Mouse (Mus musculus) c-Kit-negative CD71-positive TER-119-positive erythroid progenitor cells, embryonic 14.5 days (primary cell): ENCODE results near the gene Myg1.

ENCODE experiments used
- DNase-seq: peaks from one replicate; pipeline ENCODE4 v3.0.0-alpha.2; 2013; ENCODE audit warnings: low read depth, low spot score

Gene Myg1

DNA sequence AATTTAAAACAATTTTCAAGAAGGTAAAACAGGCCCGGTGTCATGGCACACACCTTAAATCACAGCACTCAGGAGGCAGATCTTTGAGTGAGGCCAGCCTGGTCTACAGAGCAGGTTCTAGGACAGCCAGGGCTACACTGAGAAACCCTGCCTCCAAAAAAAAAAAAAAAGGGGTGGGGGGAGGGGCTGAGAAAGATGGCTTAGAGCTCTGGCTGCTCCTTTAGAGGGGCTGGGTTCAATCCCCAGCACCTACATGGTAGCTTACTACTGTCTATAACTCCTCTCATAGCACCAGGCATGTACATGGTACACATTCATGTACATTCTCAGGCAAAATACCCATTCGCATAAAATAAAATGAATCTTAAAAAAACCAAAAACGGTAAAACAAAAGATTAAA is 13.0 kb downstream of the Myg1 start:
- DNase-seq: no peak

DNA sequence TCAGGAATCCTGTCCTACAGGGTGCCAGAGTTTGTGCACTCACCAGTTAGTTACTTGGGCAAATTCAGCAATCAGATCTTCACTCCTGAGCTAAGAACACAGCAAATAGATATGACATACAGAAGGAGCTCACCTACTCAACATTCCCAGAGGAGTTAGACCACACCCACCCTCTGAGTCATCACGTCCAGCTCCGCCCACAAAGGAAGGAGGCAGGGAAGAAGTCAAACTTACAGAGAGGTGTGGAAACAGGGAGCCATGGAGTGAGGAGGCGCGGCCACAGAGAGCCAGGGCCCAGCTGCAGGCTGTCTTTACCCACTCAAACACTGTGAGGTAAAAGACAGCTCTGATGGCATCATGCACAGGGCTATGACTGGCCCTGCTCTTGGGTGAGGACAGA is 14.9 kb downstream of the Myg1 start:
- no peak for DNase-seq

DNA sequence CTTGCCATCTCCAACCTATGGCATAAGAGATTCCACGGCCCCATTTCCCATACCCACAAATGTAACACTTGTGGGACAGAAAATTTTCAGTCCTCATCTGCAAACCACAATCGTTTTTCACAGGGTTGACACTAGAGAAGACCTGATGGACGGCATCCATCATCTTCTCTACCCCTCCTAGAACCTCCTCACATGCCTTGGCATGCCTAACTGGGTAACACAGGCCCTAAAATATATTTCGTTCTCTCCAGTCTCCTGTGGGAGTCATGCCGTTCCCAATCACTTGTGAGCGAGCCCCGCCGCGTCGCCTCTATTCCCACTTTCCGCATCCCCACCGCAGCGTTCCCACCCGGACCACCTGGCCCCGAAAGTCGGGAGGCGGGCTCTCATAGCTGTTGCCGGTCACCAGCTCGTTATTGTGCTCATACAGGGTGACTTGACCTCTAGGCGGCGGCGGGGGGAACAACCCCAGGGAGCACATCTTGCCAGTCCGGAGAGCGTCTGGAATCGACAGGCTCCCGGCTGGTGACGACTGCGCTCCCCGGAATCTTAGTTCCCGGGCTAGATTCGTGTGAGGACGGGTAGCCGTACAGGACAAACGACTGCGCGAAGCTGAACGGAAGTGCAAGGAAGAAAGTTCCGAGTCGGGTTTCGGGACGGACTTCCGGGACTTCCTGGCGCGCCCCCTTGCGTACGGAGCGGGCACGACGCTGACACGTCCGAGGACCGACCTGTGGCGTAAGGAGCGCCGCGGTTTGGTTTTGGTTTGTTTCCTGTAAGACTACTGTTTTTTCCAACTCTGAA is 18.8 kb downstream of the Myg1 start, which contains the start of gene Aaas:
Aaas (minus strand) TSS at position 634 of the 804 bp plus-strand sequence.
- DNase-seq: peak; percentile 90

DNA sequence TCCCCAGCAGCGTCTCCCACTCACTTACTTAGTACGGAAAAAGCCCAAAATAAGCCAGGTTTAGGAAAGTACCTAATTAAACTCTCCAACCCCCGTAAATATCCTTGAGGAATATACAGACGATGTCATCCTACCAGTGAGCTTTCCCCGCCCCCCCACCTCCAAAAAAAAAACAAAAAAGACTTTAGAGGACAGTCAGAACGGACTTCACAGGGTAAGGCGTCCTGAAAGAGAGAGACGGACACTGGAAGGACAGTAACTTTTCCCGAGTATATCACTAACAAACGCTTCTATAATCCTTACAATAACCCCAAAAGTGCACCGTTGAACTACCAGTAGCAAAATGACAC is 19.4 kb downstream of the Myg1 start:
- DNase-seq: no peak

DNA sequence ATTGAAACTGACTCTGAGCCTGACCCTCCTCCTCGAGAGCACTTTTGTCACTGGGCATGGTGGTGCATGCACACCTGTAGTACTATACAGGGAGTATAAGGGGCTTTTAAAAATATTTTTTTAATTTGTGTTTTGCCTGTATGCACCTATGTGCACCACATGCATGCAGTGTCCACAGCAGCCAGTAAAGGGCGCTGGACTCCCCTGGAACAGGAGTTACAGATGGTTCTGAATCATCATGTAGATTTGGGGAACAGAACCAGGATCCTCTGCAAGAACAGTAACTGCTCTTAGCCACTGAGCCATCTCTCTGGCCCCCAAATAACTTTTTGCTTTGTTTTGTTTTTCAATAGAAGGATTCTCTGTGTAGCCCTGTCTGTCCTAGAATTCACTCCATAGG is 20.7 kb downstream of the Myg1 start:
- no peak for DNase-seq

DNA sequence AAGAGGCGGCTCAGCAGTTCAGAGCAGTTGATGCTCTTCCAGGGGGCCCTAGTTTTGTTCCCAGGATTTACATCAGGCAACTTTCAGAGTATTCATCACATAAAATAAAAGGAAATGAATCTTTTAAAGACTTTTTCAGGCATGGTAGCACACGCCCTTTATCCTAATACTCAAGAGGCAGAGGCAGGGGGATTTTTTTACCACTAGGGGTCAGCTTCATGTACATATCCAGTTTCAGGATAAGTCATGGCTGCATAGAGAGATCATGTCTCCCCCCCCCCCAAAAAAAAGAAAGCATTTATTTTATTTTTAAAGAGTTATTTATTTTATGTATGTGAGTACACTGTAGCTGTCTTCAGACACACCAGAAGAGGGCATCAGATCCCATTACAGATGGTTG is 22.5 kb downstream of the Myg1 start:
- no peak for DNase-seq

DNA sequence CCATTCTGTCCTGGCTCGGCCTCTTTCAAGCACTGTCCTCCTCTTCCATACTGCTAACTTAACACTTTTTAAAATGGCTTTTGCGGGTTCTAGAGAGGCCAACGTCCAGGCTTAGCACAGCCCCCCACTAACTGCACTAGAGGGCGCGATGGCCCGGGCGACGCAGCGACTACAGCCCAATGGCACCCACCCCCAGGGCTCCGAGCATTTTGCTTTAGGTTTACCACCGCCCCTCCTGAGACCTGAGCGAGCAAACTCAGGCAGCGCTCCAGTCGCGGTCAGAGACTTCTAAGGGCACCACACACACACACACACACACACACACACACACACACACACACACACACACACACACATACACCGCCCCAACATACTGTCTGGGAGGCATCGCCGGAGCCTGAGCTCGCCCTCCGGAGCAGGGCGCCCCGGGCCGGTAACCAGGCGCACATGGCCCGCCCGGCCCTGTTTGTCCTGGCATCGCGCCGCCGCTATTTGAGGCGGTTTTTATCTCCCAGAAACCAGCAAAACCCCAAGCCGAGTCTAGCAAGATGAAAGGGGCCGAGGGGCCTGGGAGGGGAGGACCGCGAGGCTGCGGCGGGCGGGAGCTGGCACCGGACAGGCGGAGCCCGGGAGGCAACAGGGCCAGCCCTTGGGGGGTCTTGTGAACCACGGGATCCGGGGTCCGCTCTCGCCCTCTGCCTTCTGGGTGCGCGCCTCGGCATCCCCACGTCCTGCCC is 23.8 kb downstream of the Myg1 start:
- DNase-seq: no peak

DNA sequence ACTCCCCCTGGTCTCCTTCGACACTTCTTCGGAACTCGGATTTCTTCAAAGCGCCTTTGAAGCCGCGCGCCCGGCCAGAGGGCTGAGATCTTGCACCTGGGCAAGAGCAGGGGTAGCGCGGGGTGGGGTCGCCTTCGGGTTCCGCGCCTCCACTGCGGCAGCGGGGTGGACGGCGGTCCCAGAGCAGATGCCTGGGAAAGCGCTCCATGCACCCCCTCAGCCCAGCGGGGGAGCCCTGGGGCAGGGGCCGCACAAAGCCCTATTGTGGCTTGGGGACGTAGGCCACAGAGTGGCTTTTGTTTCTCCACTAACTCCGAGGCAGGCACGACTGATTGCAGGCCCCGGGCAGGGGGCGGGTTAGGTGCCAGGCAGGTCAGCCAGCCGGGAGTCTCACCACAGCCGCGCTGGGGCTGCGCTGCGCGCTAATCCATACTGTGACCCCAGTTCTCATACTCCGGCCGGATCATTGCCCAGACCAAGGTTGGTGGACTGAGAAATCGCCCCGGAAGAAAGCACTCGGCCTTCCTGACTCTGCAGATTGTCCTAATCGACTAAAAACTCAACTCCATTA is 24.4 kb downstream of the Myg1 start:
- no peak for DNase-seq

DNA sequence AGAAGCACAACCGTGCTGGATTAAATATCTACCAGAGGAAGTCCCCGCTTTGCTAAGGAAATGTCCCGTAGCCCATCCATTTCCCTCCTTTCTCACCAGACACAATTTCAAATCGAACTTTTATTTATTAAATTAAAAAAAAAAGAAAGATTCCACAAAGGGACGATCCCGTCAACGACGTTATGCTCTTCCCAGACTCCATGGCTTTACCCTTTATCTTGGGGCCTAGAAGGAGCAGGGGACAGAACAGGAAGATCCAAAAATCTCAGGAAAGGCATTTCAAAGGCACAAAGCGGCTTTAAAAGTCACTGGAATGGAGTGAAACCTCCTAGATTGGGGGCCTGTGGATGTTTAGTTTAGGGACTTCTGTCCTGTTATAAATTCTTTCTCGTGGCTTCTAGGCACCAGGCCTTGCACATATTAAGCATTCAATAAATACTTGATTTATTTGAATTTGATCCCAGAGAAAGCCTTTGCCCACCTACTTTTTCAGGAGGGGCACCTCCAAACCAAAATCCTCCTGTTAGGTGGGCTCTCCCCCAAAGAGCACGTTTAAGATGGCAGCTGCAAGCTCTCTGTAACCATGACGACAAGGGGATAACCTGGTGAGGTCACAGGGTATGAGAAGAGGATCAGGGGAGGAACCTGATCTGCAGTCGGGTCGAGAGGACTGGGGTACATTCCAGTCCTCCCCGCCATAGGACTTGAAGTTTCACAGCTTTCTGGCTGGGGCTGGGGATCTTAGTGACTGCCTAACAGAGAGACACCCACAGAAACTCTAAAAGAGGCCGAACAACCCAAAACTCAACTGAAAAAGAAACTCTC is 25.2 kb downstream of the Myg1 start:
- no peak for DNase-seq

DNA sequence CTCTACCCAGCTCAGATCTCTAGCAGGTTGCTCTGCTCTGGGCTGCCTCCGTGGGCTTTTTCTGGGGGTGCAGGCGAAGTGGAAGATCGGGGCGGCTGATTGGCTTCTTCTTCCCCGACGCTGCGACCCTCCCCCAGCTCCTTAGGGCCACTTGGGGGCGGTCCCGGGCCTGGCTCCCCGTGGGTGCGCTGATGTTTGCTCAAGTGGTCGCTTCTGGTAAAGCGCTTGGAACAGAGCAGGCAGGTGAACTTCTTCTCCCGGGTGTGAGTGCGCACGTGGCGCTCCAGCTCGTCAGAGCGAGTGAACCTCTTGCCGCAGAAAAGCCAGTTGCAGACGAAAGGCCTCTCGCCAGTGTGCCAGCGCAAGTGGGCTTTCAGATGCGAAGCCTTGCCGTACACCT is 26.6 kb downstream of the Myg1 start:
- no peak for DNase-seq

DNA sequence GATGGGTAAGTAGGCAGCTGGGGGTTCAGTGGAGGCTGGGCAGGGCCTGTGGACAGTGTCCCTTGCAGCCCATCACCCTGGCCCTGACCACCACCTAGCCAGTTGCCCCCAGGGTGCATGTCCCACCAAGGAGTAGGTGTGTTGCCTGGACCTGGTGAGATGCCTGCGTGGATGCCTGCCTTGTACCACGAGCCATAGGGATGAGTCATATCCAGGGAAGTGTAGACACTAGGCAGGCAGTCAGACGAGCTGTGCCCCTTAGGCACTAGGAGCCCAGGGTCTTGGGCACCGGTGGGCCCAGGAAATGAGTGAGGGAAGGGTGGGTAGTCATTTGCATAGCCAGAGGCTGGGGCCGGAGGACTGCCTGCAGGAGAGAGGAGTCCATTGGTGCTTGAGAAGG is 27.3 kb downstream of the Myg1 start:
- DNase-seq: no peak

DNA sequence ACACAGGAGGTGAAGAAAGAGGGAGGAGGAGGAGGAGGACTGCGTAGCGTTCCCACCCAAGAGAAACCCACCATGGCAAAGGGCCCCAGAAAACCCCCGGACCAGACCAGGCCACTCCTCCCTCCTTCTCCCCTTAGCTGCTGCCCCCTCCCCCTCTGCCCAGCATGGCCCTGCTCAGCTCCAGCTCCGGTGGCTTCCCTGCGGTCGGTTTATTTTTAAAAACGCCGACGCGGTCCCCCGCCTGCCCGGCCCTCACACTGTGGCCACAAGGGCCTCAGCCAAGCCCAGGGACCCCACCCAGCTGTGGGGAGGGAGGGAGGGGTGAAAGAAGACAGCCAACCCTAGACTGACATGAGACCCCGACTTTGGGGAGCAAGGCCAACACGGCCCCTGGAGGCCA is 31.1 kb downstream of the Myg1 start:
- no peak for DNase-seq

DNA sequence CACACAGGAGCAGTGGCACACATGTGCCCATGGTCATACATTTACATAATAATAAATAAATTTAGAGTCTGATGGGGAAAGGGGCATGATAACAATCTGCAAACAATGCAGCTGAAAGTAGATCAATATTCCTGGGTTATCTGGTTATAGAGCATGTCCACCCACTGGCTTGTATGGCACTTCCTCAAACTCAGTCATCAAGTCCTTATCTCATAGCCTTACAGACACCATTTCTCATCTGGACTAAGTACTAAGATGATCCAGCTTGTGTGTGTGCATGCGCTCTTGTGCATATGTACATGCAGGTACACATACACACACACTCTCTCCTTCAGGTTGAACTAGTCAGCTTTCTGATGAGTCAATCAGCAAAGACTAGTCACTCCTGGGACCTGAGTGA is 33.2 kb downstream of the Myg1 start:
- no peak for DNase-seq

DNA sequence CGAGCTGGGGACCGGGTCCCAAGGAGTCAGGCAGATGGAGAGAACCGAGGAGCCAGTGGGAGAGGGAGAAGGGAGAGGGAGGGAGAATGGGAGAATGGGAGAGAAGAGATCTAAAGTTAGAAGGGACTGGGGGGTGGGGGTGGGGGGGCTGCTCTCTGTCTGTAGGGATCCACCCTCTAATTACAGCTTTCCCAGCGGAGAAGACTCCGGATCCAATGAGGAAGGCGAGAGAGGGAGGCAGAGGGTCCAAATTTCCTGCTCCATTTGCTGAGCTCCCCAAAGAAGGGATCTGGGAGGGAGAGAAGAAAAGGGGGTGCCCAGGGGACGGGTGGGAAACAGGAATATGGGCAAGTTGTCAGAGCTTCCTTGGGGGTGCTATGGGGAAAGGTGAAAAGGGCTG is 34.7 kb downstream of the Myg1 start:
- no peak for DNase-seq

DNA sequence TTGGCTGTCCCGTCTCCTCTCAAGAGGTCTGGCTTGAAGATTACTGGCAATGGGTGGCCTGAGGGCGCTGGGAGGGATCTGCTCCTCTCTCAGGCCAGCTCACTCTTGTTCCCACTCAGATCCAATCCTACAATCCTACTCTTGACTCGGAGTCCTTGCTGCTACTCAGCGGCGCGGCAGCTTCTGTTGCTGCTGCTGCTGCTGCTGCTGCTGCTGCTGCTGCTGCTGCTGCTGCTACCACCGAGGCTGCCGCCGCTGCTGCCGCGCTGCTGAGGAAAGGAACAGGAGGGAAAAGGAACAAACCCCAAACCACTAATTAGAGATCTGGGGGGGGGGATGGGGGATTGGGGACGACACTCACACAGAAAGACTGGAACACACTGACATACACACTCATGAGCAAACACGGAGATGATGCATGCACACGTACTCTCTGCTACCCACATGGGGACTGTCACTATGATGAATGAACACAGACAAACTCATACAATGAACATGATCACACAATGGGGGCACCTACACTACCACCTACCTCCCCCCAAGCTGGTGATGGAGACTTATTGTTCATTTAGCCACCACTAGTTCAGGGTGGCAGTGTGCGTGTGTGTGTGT is 35.3 kb downstream of the Myg1 start, which contains the start of gene Sp7:
Sp7 (minus strand) TSS at position 450 of the 612 bp plus-strand sequence.
- DNase-seq: no peak

DNA sequence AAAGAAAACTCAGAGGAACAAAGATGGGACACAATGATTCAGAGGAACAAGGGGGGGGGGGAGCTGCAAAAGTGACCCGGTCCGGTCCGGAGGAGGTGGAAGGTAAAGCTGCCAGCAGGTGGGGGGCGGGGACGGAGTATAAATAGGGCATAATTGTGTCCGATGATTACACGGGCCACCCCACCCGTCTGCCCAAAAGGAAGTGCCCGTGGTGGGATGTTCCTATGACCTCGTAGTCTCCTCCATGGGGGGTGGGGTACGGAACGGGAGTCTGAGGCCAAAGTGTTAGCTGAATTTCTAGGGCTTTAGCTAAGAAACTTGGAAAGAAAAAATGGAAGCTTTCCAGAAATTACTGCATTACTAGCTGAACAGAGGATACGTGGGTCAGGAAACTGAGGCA is 38.5 kb downstream of the Myg1 start:
- DNase-seq: no peak

DNA sequence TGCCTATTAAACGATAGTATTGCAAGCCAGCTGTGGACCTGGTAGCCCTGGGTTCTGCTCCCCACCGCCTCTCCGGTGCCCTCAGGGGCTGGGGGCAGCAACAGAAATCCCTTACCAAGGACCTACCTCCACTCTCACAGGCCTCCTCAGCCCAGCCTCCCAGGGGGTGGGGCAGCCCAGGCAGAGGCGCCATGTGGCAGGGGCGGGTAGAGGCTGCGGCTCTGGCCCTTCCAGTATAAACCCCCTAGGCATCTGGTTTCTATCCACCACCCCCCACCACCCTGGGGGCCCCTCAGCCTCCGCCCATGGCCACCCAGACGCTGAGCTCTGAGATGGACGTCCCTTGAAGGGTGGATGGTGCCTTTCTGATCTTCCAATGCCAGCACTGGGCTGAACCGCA is 39.2 kb downstream of the Myg1 start:
- DNase-seq: no peak

DNA sequence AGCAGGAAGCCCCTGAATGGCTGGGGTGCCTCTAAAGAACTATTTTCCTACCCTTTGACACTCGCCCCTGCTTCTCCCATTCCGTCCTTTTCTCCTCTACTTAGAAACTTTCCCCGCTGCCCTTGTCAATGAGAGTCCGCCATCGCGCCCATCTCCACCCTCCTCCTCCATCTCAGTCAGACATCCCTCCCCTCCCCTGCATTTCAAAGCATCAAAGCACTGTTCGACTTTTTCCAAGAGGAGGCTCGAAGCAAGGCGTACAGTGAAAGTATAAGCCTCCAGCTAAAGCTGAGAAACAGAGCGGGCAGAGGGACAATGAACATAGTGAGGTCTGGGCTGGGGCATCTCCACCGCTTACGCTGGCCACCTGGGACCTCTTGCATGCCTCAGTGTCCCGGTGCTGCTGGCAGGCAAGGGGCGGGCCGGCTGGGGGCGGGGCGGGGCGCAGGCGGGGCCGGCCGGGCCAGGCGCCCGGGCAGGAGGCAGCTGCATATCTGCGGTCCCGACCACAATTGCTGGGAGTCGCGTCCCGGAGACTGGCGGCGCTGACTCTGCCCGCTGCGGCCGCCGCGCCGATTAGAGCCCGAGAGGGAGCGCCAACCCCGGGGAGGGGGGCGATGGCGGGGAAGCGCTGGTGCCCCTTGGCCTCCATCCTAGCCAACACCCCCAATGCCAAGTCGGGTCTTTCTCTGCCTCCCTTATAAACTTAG is 45.1 kb downstream of the Myg1 start:
- DNase-seq: no peak

DNA sequence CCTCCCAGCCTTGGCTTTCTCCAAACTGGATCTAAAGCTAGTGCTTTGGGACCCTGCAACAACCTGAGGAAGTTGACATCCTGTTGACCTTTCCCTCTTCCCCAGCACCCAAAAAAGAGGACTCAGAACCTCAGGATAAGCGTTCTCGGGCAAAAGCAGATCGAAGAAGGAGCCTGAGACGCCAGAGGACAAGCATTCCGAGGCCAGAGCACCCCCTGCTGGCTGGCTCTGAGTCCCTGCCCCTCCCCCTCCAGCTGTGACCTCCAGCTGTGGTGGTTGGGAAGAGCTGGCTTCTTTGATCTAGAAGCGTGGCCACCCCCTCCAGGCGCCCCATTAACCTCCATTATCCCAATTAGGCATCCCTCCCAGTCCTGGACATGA is 45.6 kb downstream of the Myg1 start:
- peak; percentile 61 for DNase-seq

DNA sequence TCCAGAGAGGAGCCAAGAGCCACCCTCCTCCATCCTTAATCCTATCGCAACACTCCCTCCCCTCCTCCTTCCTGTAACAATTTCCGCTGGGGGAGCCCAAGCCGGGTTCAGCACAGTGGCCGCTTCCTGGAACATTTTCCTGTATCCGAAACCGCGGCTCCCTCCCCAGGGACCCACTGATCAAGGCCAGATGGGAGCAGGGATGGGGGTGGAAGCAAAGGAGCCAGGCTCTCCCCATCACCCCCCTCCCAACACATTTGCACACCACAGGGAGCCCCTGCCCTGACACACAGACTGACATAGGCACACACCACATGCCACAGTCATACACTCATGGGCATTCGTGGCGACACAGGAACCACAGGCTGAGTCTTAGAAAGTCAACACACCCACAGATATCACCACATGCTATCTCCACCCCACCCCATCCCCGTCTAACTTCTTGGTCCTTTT is 46.3 kb downstream of the Myg1 start:
- DNase-seq: no peak

DNA sequence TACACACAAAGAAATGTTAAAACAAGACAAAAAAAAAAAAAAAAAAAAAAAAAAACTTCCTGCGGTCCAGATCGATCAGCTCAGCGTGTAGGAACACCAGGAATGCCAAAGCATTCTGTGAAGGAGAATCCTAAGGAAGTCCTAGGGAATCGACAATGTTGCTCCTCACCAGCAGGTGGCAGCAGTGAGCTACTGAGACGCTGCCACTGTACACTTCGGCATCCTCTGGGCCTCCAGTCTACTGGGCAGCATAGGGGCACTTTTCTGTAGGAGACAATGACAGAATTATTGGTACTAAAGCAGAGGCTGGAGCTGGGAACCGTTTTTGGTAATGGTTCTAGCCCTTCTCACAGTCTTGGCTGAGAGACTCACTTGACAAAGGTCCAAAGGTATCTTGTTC is 50.1 kb downstream of the Myg1 start:
- DNase-seq: peak; percentile 68
